In the genomic region with DNA sequence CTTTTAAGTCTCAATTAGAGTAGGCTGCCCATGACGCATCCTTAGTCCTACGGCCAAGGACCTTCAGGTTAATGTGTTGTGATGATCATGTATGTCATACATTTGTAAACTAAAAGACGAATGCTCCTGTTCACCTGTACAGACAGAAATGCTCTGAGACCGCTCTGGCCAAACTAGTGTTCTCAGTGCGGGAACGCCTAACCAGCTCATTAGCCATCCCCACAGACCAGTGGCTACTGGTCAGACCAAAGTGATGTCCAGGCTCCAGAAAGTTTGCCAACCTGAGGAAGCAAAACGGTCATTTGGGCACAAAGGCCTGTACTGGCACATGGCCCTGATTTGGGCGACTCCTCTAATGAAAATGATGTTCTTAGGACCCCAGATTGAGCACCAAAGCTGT, we compare ENCODE assay signal across 16 mouse cellular contexts.
"Had no signal": no experiment of that assay in that cellular context is flagged by ENCODE, and none has a peak within 500 bp of the region (broad histone marks: within the 10 kb centered on the region; RNA-seq: fewer than 3 reads in every experiment).

No protein-coding gene starts in this region.

- H3K9ac ChIP-seq: neural tube, embryonic 13.5 days; neural tube, embryonic 15.5 days; stomach, embryonic 15.5 days had no signal

- H3K27me3 ChIP-seq: neural tube, embryonic 15.5 days; stomach, embryonic 15.5 days had no signal

- H3K4me2 ChIP-seq: neural tube, embryonic 13.5 days; neural tube, embryonic 15.5 days; stomach, embryonic 15.5 days had no signal

- H3K4me3 ChIP-seq: neural tube, embryonic 13.5 days; neural tube, embryonic 15.5 days; stomach, embryonic 15.5 days had no signal

- H3K27ac ChIP-seq: neural tube, embryonic 13.5 days; neural tube, embryonic 15.5 days; stomach, embryonic 15.5 days; stomach, postnatal 0 days had no signal

- H3K9me3 ChIP-seq: neural tube, embryonic 13.5 days; neural tube, embryonic 15.5 days; stomach, embryonic 15.5 days had no signal

- H3K36me3 ChIP-seq: neural tube, embryonic 13.5 days; neural tube, embryonic 15.5 days; stomach, embryonic 15.5 days had no signal

- DNase-seq: retina, postnatal 1 day; right cerebral cortex, adult 18-20 months; right cerebral cortex, postnatal 14 days; right cerebral cortex, postnatal 25 days; right cerebral cortex, postnatal 4 days; spleen, adult 18-20 months; thymus, adult 18-20 months; thymus, adult 2 months; thymus, postnatal 14 days; thymus, postnatal 25 days; thymus, postnatal 36 days; thymus, postnatal 4 days had no signal
